Mouse (Mus musculus): ENCODE measurements around the gene Pdzrn3. TPM values are rescaled to one million over a fixed set of nuclear protein-coding genes. Genes with fewer than 3 reads are reported as not detected.

The Pdzrn3 gene
- total and polyA plus RNA-seq, 2 experiments from 2014 or later: 10.7 to 29.1 TPM

GRCm38 (mm10) chr6:101350414-101350973 lies 27.2 kb downstream of the Pdzrn3 start:
- Histone ChIP-seq H3K9me3 (ENCODE audit: low read length) (no peaks in the 10 kb centered on the region), H3K36me3 (ENCODE audit: insufficient read depth) (no peaks in the 10 kb centered on the region), H3K4me1 (ENCODE audit: insufficient read depth) (peaks cover 18% of the 10 kb centered on the region; the same call in 1 of the 2 replicates), H3K9ac (no peak overlapping the region), H3K27ac (ENCODE audit: low read depth, low read length) (no peak overlapping the region), H3K4me2 (ENCODE audit: low read depth) (no peak overlapping the region), H3K4me3 (ENCODE audit: low read depth, low read length) (no peak overlapping the region), H3K27me3 (ENCODE audit: insufficient read depth, low read length) (no peaks in the 10 kb centered on the region)
- no peak for TF ChIP-seq CTCF (IDR thresholded peaks at IDR 0.05; ENCODE audit: low read depth)
- DNase-seq: no peak
- ATAC-seq: no peak
- WGBS: 21% methylated on average over 7 of the region's 7 CpGs

- Histone ChIP-seq H3K4me1 (ENCODE audit: insufficient read depth) (peaks cover 10% of the 10 kb centered on the region; the same call in 1 of the 2 replicates), H3K9me3 (ENCODE audit: low read length) (no peaks in the 10 kb centered on the region), H3K4me2 (ENCODE audit: low read depth) (no peak overlapping the region), H3K4me3 (ENCODE audit: low read depth, low read length) (no peak overlapping the region), H3K36me3 (ENCODE audit: insufficient read depth) (no peaks in the 10 kb centered on the region), H3K9ac (no peak overlapping the region), H3K27ac (ENCODE audit: low read depth, low read length) (no peak overlapping the region), H3K27me3 (ENCODE audit: insufficient read depth, low read length) (no peaks in the 10 kb centered on the region)
- 0 out of 2 replicates have a peak, but pooled peaks have one; percentile 6 for ATAC-seq
- no peak for TF ChIP-seq CTCF (IDR thresholded peaks at IDR 0.05; ENCODE audit: low read depth)
- 54% methylated on average over 5 of the region's 5 CpGs for WGBS
- no peak for DNase-seq
These were observed 29.2 kb downstream of the Pdzrn3 start for GRCm38 (mm10) chr6:101348496-101348895.

GRCm38 (mm10) chr6:101340051-101340450 lies 37.6 kb downstream of the Pdzrn3 start:
- no peak for TF ChIP-seq CTCF (IDR thresholded peaks at IDR 0.05; ENCODE audit: low read depth)
- ATAC-seq: no peak
- H3K27ac ChIP-seq (ENCODE audit: low read depth, low read length): no peak overlapping the region
- H3K4me3 ChIP-seq (ENCODE audit: low read depth, low read length): no peak overlapping the region
- H3K27me3 ChIP-seq (ENCODE audit: insufficient read depth, low read length): no peaks in the 10 kb centered on the region
- no peaks in the 10 kb centered on the region for H3K4me1 ChIP-seq (ENCODE audit: insufficient read depth)
- no peak for DNase-seq
- 93% methylated on average over 7 of the region's 7 CpGs for WGBS
- no peaks in the 10 kb centered on the region for H3K9me3 ChIP-seq (ENCODE audit: low read length)
- no peaks in the 10 kb centered on the region for H3K36me3 ChIP-seq (ENCODE audit: insufficient read depth)
- H3K9ac ChIP-seq: no peak overlapping the region
- no peak overlapping the region for H3K4me2 ChIP-seq (ENCODE audit: low read depth)

GRCm38 (mm10) chr6:101337842-101338528 lies 39.7 kb downstream of the Pdzrn3 start:
- H3K4me3 ChIP-seq (ENCODE audit: low read depth, low read length): no peak overlapping the region
- no peaks in the 10 kb centered on the region for H3K27me3 ChIP-seq (ENCODE audit: insufficient read depth, low read length)
- H3K36me3 ChIP-seq (ENCODE audit: insufficient read depth): no peaks in the 10 kb centered on the region
- no peak for TF ChIP-seq CTCF (IDR thresholded peaks at IDR 0.05; ENCODE audit: low read depth)
- no peak overlapping the region for H3K27ac ChIP-seq (ENCODE audit: low read depth, low read length)
- ATAC-seq (no peak), DNase-seq (no peak)
- no peak overlapping the region for H3K4me2 ChIP-seq (ENCODE audit: low read depth)
- no peaks in the 10 kb centered on the region for H3K4me1 ChIP-seq (ENCODE audit: insufficient read depth)
- no peaks in the 10 kb centered on the region for H3K9me3 ChIP-seq (ENCODE audit: low read length)
- 42% methylated on average over 10 of the region's 10 CpGs for WGBS
- no peak overlapping the region for H3K9ac ChIP-seq

GRCm38 (mm10) chr6:101336660-101337059 lies 41.0 kb downstream of the Pdzrn3 start:
- TF ChIP-seq CTCF (IDR thresholded peaks at IDR 0.05; ENCODE audit: low read depth): no peak
- 90% methylated on average over 10 of the region's 10 CpGs for WGBS
- H3K4me1 ChIP-seq (ENCODE audit: insufficient read depth): no peaks in the 10 kb centered on the region

GRCm38 (mm10) chr6:101335744-101336143 lies 42.0 kb downstream of the Pdzrn3 start:
- no peaks in the 10 kb centered on the region for H3K27me3 ChIP-seq (ENCODE audit: insufficient read depth, low read length)
- no peak overlapping the region for H3K27ac ChIP-seq (ENCODE audit: low read depth, low read length)
- H3K4me1 ChIP-seq (ENCODE audit: insufficient read depth): no peaks in the 10 kb centered on the region
- 100% methylated on average over 1 of the region's 1 CpGs for WGBS
- no peak overlapping the region for H3K4me3 ChIP-seq (ENCODE audit: low read depth, low read length)
- H3K36me3 ChIP-seq (ENCODE audit: insufficient read depth): no peaks in the 10 kb centered on the region
- no peaks in the 10 kb centered on the region for H3K9me3 ChIP-seq (ENCODE audit: low read length)
- TF ChIP-seq CTCF (IDR thresholded peaks at IDR 0.05; ENCODE audit: low read depth): no peak
- H3K9ac ChIP-seq: no peak overlapping the region
- no peak for DNase-seq
- no peak for ATAC-seq
- no peak overlapping the region for H3K4me2 ChIP-seq (ENCODE audit: low read depth)

More at GRCm38 (mm10) chr6:101336660-101337059, 41.0 kb downstream of the Pdzrn3 start:
- Histone ChIP-seq H3K4me2 (ENCODE audit: low read depth) (no peak overlapping the region), H3K27ac (ENCODE audit: low read depth, low read length) (no peak overlapping the region), H3K36me3 (ENCODE audit: insufficient read depth) (no peaks in the 10 kb centered on the region), H3K4me3 (ENCODE audit: low read depth, low read length) (no peak overlapping the region), H3K27me3 (ENCODE audit: insufficient read depth, low read length) (no peaks in the 10 kb centered on the region), H3K9me3 (ENCODE audit: low read length) (no peaks in the 10 kb centered on the region), H3K9ac (no peak overlapping the region)
- no peak for DNase-seq
- ATAC-seq: no peak

- no peak overlapping the region for H3K9ac ChIP-seq
- no peak overlapping the region for H3K4me2 ChIP-seq (ENCODE audit: low read depth)
- H3K27me3 ChIP-seq (ENCODE audit: insufficient read depth, low read length): no peaks in the 10 kb centered on the region
- no peaks in the 10 kb centered on the region for H3K9me3 ChIP-seq (ENCODE audit: low read length)
- no peak overlapping the region for H3K27ac ChIP-seq (ENCODE audit: low read depth, low read length)
- no peaks in the 10 kb centered on the region for H3K36me3 ChIP-seq (ENCODE audit: insufficient read depth)
- H3K4me1 ChIP-seq (ENCODE audit: insufficient read depth): no peaks in the 10 kb centered on the region
- ATAC-seq (no peak), DNase-seq (no peak)
- no peak overlapping the region for H3K4me3 ChIP-seq (ENCODE audit: low read depth, low read length)
- 82% methylated on average over 3 of the region's 3 CpGs for WGBS
- TF ChIP-seq CTCF (IDR thresholded peaks at IDR 0.05; ENCODE audit: low read depth): no peak
These were observed 43.2 kb downstream of the Pdzrn3 start for GRCm38 (mm10) chr6:101334495-101334894.
